Mouse (Mus musculus) MEL (cell line): ENCODE measurements around the gene Wwc1. TPM values are rescaled to one million over a fixed set of nuclear protein-coding genes. Genes with fewer than 3 reads are reported as not detected.

Experiments used
- DNase-seq: peaks from one replicate; pipeline ENCODE4 v3.0.0; 2011; ENCODE audit warnings: low read depth, low spot score
- H3K27ac ChIP-seq: 2 replicates; pipeline ENCODE4 v1.5.1; 2012; ENCODE audit warnings: low read depth, mild to moderate bottlenecking, control low read depth, low read length, moderate library complexity; ENCODE audit not compliant: control insufficient read depth
- H3K27me3 ChIP-seq, 2 experiments: fragments of 150-350 bp in 1 of 2; sonication (generic) in 1 of 2; 2 replicates each; pipeline ENCODE4 v1.6.1; 2012; ENCODE audit warnings: low read length in 2 of 2, mild to moderate bottlenecking in 2 of 2, improper control_type of control experiment in 1 of 2, moderate library complexity in 1 of 2; ENCODE audit not compliant: insufficient read depth in 2 of 2, control insufficient read depth in 1 of 2
- H3K36me3 ChIP-seq, 2 experiments: 2 replicates each; pipeline ENCODE4 v1.6.1; 2012 to 2014; ENCODE audit warnings: low read length in 2 of 2, improper control_type of control experiment in 1 of 2, inconsistent platforms in 1 of 2, mild to moderate bottlenecking in 1 of 2; ENCODE audit not compliant: insufficient read depth in 2 of 2, control insufficient read depth in 1 of 2
- H3K4me1 ChIP-seq, 2 experiments: fragments of 150-350 bp in 1 of 2; sonication (generic) in 1 of 2; 2 replicates each; pipeline ENCODE4 v1.6.1; 2012; ENCODE audit warnings: low read length in 2 of 2, improper control_type of control experiment in 1 of 2, mild to moderate bottlenecking in 1 of 2; ENCODE audit not compliant: insufficient read depth in 2 of 2, control insufficient read depth in 1 of 2
- H3K4me3 ChIP-seq, 2 experiments: fragments of 150-350 bp in 1 of 2; sonication (generic) in 1 of 2; 2 replicates each; pipeline ENCODE4 v1.5.1; 2012; ENCODE audit warnings: low read depth in 2 of 2, low read length in 2 of 2, mild to moderate bottlenecking in 2 of 2, moderate library complexity in 2 of 2, control low read depth in 1 of 2, improper control_type of control experiment in 1 of 2; ENCODE audit not compliant: control insufficient read depth in 1 of 2, insufficient read depth in 1 of 2
- H3K79me2 ChIP-seq: 2 replicates; pipeline ENCODE4 v1.6.1; 2012; ENCODE audit warnings: mild to moderate bottlenecking, low read length, moderate library complexity; ENCODE audit not compliant: control insufficient read depth, poor library complexity, insufficient read depth
- H3K9ac ChIP-seq: 2 replicates; pipeline ENCODE4 v1.6.1; 2012; ENCODE audit warnings: low read depth, mild to moderate bottlenecking, control low read depth, low read length, moderate library complexity; ENCODE audit not compliant: control insufficient read depth, poor library complexity, severe bottlenecking
- H3K9me3 ChIP-seq: fragments of 150-350 bp; sonication (generic); replicated peaks from 2 replicates; pipeline ENCODE4 v1.6.1; 2012; ENCODE audit warnings: mild to moderate bottlenecking, low read length, improper control_type of control experiment, moderate library complexity; ENCODE audit not compliant: insufficient read depth
- BHLHE40 ChIP-seq: IDR thresholded peaks from 2 replicates; pipeline ENCODE4 v1.6.1; 2012; ENCODE audit warnings: low read depth, mild to moderate bottlenecking, inconsistent platforms, low read length, improper control_type of control experiment, borderline replicate concordance
- CHD1 ChIP-seq: IDR thresholded peaks from 2 replicates; pipeline ENCODE4 v1.6.1; 2012; ENCODE audit warnings: low read depth, mild to moderate bottlenecking, inconsistent platforms, low read length, improper control_type of control experiment
- ETS1 ChIP-seq: IDR thresholded peaks from 2 replicates; pipeline ENCODE4 v1.6.1; 2012; ENCODE audit warnings: low read depth, mild to moderate bottlenecking, inconsistent platforms, low read length, improper control_type of control experiment, moderate library complexity
- GATA1 ChIP-seq: IDR thresholded peaks from 2 replicates; pipeline ENCODE4 v1.6.1; 2011; ENCODE audit warnings: low read depth, low read length, improper control_type of control experiment
- MAFK ChIP-seq: IDR thresholded peaks from 2 replicates; pipeline ENCODE4 v1.6.1; 2011; ENCODE audit warnings: low read depth, mild to moderate bottlenecking, low read length, improper control_type of control experiment, borderline replicate concordance
- NELFE ChIP-seq: IDR thresholded peaks from 2 replicates; pipeline ENCODE4 v1.6.1; 2011; ENCODE audit warnings: low read depth, low read length, improper control_type of control experiment
- POLR2AphosphoS5 ChIP-seq: IDR thresholded peaks from 2 replicates; pipeline ENCODE4 v1.6.1; 2012; ENCODE audit warnings: low read depth, borderline replicate concordance, mild to moderate bottlenecking, inconsistent platforms, low read length, moderate library complexity, mixed read lengths
- RAD21 ChIP-seq: IDR thresholded peaks from 2 replicates; pipeline ENCODE4 v1.6.1; 2011; ENCODE audit warnings: mild to moderate bottlenecking, low read depth, low read length, improper control_type of control experiment
- RCOR1 ChIP-seq: IDR thresholded peaks from 2 replicates; pipeline ENCODE4 v1.6.1; 2012; ENCODE audit warnings: low read depth, mild to moderate bottlenecking, inconsistent platforms, low read length, improper control_type of control experiment
- SIN3A ChIP-seq: IDR thresholded peaks from 2 replicates; pipeline ENCODE4 v1.6.1; 2012; ENCODE audit warnings: low read length, improper control_type of control experiment, inconsistent platforms
- SMC3 ChIP-seq: IDR thresholded peaks from 2 replicates; pipeline ENCODE4 v1.6.1; 2011; ENCODE audit warnings: low read depth, low read length, improper control_type of control experiment
- TAL1 ChIP-seq: IDR thresholded peaks from 2 replicates; pipeline ENCODE4 v1.6.1; 2012; ENCODE audit warnings: mild to moderate bottlenecking, inconsistent platforms, low read length, moderate library complexity, mixed read lengths
- TBP ChIP-seq: IDR thresholded peaks from 2 replicates; pipeline ENCODE4 v1.8.0; 2011; ENCODE audit warnings: low read depth, low read length, improper control_type of control experiment
- UBTF ChIP-seq: IDR thresholded peaks from 2 replicates; pipeline ENCODE4 v1.6.1; 2012; ENCODE audit warnings: low read depth, mild to moderate bottlenecking, inconsistent platforms, low read length, improper control_type of control experiment, moderate library complexity, borderline replicate concordance; ENCODE audit not compliant: insufficient read depth
- USF1 ChIP-seq: IDR thresholded peaks from 2 replicates; pipeline ENCODE4 v1.6.1; 2014; ENCODE audit warnings: low read depth, mild to moderate bottlenecking, inconsistent platforms, low read length, improper control_type of control experiment, moderate library complexity
- ZKSCAN1 ChIP-seq: IDR thresholded peaks from 2 replicates; pipeline ENCODE4 v1.6.1; 2012; ENCODE audit warnings: low read depth, mild to moderate bottlenecking, inconsistent platforms, low read length, improper control_type of control experiment, moderate library complexity
- polyA plus RNA-seq, 2 experiments: library from polyadenylated mRNA; stranded (reverse) in 1 of 2; unstranded in 1 of 2; fragments of >175 nt in 1 of 2; fragments of >200 nt in 1 of 2; gene quantifications; 2 replicates each; pipeline versions ENCODE4 v1.2.1 to v1.2.4; 2012; ENCODE audit warnings: low replicate concordance in 2 of 2, low read depth in 1 of 2; ENCODE audit not compliant: insufficient read length in 2 of 2, insufficient read depth in 1 of 2, missing spikeins in 1 of 2
- total RNA-seq: library from RNA; depleted of rRNA; stranded (reverse); fragments of 300-350 nt; gene quantifications from 2 replicates; pipeline ENCODE4 v1.2.3, GENCODE M21; 2012

Gene Wwc1
- total and polyA plus RNA-seq, 3 experiments: 0.39 to 0.46 TPM; not detected in 1

DNA sequence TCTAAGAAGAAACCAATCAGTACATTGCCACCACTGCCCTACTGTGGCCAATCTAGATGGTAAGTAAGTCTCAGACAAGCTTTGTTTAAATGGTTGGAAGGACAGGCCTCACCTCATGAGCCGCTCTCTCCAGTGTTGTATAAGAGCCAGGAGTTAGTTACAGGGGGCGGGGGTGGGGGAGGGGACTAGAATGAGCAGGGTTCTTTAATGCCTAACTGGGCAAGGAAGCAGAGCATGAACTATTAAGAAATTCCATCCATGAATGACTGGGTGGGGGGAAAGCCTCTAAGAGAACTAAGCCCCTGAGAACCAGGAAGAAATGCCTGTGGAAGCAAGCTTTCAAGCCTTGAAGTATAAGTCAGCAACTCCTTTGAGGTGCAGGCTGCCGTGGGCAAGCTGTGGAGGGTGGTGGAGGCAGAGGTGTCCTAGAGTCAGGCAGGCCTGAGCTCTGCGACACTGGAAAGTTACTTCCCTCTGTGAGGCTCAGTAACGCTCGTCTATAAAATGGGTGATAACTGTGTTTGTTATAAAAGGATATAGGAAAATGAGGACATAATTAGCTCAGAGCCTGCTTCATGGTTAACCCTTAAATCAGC is 41.4 kb downstream of the Wwc1 start:
- DNase-seq: no peak
- no peak overlapping the region for H3K27ac ChIP-seq
- H3K4me1 ChIP-seq: no peaks in the 10 kb centered on the region
- H3K4me3 ChIP-seq: no peak overlapping the region
- no peaks in the 10 kb centered on the region for H3K9me3 ChIP-seq
- no peaks in the 10 kb centered on the region for H3K27me3 ChIP-seq
- H3K79me2 ChIP-seq: no peaks in the 10 kb centered on the region
- H3K36me3 ChIP-seq: no peaks in the 10 kb centered on the region
- H3K9ac ChIP-seq: no peak overlapping the region
- TF ChIP-seq BHLHE40 (no peak), TAL1 (no peak), POLR2AphosphoS5 (no peak), GATA1 (no peak), UBTF (no peak), NELFE (no peak), ZKSCAN1 (no peak), RAD21 (no peak), SIN3A (no peak), RCOR1 (no peak), CHD1 (no peak), MAFK (no peak), USF1 (no peak)

DNA sequence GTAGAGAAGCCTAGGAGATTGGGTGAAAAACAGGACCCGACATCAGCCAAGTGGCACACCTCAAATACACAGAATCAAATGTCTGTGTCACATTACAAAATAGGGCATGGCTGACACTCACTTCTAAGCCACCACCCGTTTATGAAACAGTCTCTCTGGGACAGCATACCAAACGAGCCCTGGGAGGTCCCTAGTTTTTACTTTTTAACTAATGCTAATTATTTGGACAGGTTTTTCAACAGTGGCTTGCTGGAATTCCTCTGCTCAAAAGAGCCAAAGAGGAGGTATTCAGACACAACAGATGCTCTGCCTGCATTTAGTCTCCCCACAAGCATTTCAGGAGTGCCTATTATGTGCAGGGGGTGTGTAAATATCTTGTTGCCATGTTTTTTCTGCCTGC is 44.7 kb downstream of the Wwc1 start:
- Histone ChIP-seq H3K4me1 (no peaks in the 10 kb centered on the region), H3K27me3 (no peaks in the 10 kb centered on the region), H3K27ac (no peak overlapping the region), H3K36me3 (no peaks in the 10 kb centered on the region), H3K9ac (no peak overlapping the region), H3K4me3 (no peak overlapping the region), H3K9me3 (no peaks in the 10 kb centered on the region), H3K79me2 (no peaks in the 10 kb centered on the region)
- TF ChIP-seq UBTF: no peak
- no peak for TF ChIP-seq POLR2AphosphoS5
- TF ChIP-seq SMC3: no peak
- no peak for TF ChIP-seq ETS1
- no peak for TF ChIP-seq TBP
- no peak for DNase-seq
